Mouse (Mus musculus): ENCODE results near the gene Dip2b. TPM values are rescaled to one million over a fixed set of nuclear protein-coding genes. Genes with fewer than 3 reads are reported as not detected.

Gene Dip2b
- polyA plus RNA-seq, 1 experiment, result 21.4 TPM

DNA sequence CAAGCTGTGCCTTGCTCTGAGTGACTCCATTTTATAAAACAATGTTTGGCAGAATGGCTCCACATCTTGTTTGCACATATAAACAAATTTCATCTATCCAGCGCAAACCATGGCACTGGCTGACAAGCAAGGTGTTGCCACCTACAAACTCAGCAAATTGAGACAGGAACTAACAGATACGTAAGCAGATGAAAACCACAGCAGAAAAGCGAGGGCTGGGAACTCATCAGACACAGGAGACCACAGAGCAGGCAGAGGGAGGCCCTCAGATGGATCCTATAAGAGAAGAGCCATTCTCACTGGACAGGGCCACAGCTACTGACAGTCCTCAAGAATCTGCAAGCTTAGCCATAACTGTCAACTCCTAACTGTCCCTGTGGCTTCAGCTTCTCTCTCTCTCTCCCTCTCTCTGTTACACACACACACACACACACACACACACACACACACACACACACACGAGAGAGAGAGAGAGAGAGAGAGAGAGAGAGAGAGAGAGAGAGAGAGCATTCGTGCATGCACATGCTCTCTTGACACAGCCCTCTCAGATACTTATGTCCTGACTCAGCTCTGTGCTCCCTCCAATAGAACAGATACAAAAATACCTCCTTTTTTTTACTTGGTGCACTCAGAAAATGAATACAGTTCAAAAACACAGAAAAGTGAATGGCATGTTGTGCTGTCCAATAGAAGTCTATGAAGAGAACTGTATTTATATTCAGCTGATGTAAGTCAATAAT, 227.3 kb downstream of the Dip2b start:
- peaks cover 17% of the 10 kb centered on the region for H3K9me3 ChIP-seq (replicated peaks; ENCODE audit: control insufficient read depth, insufficient read depth, low read length, poor library complexity, severe bottlenecking)
- H3K36me3 ChIP-seq (ENCODE audit: control insufficient read depth, insufficient read depth, low read length, poor library complexity, severe bottlenecking), result no peaks in the 10 kb centered on the region
- H3K4me3 ChIP-seq (ENCODE audit: low read depth, low read length), result no peak overlapping the region
- peaks cover 7% of the 10 kb centered on the region for H3K4me1 ChIP-seq (ENCODE audit: control insufficient read depth, insufficient read depth, low read length)
- no peak overlapping the region for H3K9ac ChIP-seq (ENCODE audit: low read depth, poor library complexity, severe bottlenecking)
- peak overlapping the region; percentile 67 for H3K27ac ChIP-seq (ENCODE audit: insufficient read depth, low read length)
- TF ChIP-seq POLR2A (IDR thresholded peaks at IDR 0.05; ENCODE audit: insufficient read depth, low read length) (no peak), EP300 (IDR thresholded peaks at IDR 0.05; ENCODE audit: insufficient read depth, low read depth, low read length) (no peak), CTCF (IDR thresholded peaks at IDR 0.05; ENCODE audit: low read depth, low read length) (no peak)
- H3K27me3 ChIP-seq (ENCODE audit: control insufficient read depth, insufficient read depth, low read length, poor library complexity, severe bottlenecking), result no peaks in the 10 kb centered on the region

GRCm38 (mm10) chr15:100268916-100269315, 230.5 kb downstream of the Dip2b start:
- Histone ChIP-seq H3K27ac (ENCODE audit: insufficient read depth, low read length) (peak overlapping the region; percentile 92), H3K27me3 (ENCODE audit: control insufficient read depth, insufficient read depth, low read length, poor library complexity, severe bottlenecking) (no peaks in the 10 kb centered on the region), H3K9me3 (replicated peaks; ENCODE audit: control insufficient read depth, insufficient read depth, low read length, poor library complexity, severe bottlenecking) (peaks cover 17% of the 10 kb centered on the region), H3K4me3 (ENCODE audit: low read depth, low read length) (no peak overlapping the region), H3K36me3 (ENCODE audit: control insufficient read depth, insufficient read depth, low read length, poor library complexity, severe bottlenecking) (no peaks in the 10 kb centered on the region), H3K4me1 (ENCODE audit: control insufficient read depth, insufficient read depth, low read length) (no peaks in the 10 kb centered on the region), H3K9ac (ENCODE audit: low read depth, poor library complexity, severe bottlenecking) (no peak overlapping the region)
- TF ChIP-seq POLR2A (IDR thresholded peaks at IDR 0.05; ENCODE audit: insufficient read depth, low read length) (no peak), CTCF (IDR thresholded peaks at IDR 0.05; ENCODE audit: low read depth, low read length) (no peak), EP300 (IDR thresholded peaks at IDR 0.05; ENCODE audit: insufficient read depth, low read depth, low read length) (no peak)

Other genes starting within 250 kb of the Dip2b start
- gene Lima1, start 163.2 kb upstream of the Dip2b start, polyA plus RNA-seq (2011; ENCODE audit: insufficient read depth, insufficient read length, low read depth, missing spikeins), result 104 and 113 TPM in 2 replicates
- 0.06 and 0.33 TPM in 2 replicates for gene Fam186a, start 71.6 kb upstream of the Dip2b start, polyA plus RNA-seq (2011; ENCODE audit: insufficient read depth, insufficient read length, low read depth, missing spikeins)
- gene Larp4, start 68.6 kb upstream of the Dip2b start, polyA plus RNA-seq (2011; ENCODE audit: insufficient read depth, insufficient read length, low read depth, missing spikeins), result 130 and 144 TPM in 2 replicates
- gene Atf1, start 189.2 kb downstream of the Dip2b start, polyA plus RNA-seq (2011; ENCODE audit: insufficient read depth, insufficient read length, low read depth, missing spikeins), result 55.8 and 60.3 TPM in 2 replicates
- gene Tmprss12, start 242.2 kb downstream of the Dip2b start, polyA plus RNA-seq (2011; ENCODE audit: insufficient read depth, insufficient read length, low read depth, missing spikeins), result 3.2 and 4.1 TPM in 2 replicates

Measured in ES-Bruce4 (cell line).